Mouse (Mus musculus) gastrocnemius, postnatal 36 days (tissue): ENCODE data around the gene Prpf40b. TPM values are rescaled to one million over a fixed set of nuclear protein-coding genes. Genes with fewer than 3 reads are reported as not detected.
"Not testable (repeated sequence)": the region's sequence is repeated elsewhere in the genome, so short reads cannot be mapped to it uniquely, and the experiment has no call there.

ENCODE experiments used
- DNase-seq, 2 experiments: peaks; one replicate each; pipeline ENCODE4 v3.0.0; 2022
- intact Hi-C: fragments of 180-260 bp; cut with DNase I; formaldehyde crosslinking; loops from one replicate; pipeline ENCODE4 v1.15.1; 2025
- long read RNA-seq, 2 experiments: library from polyadenylated mRNA; stranded (forward); transcript quantifications; one replicate each; pipeline ENCODE4 v2.0.0; 2021
- total RNA-seq, 2 experiments: library from RNA; stranded (reverse); gene quantifications; 2 replicates each; pipeline ENCODE4 v1.2.3; 2021

Gene Prpf40b
- 10 to 100 TPM; 21.0 to 23.0 TPM for total RNA-seq
- long read RNA-seq, experiment 1, partial matches to known transcripts, result 7 of 13 reads
- long read RNA-seq, experiment 1, other reads (novel, unspliced or antisense), result 6 of 13 reads
- long read RNA-seq, experiment 2, partial matches to known transcripts, result 4 of 14 reads
- long read RNA-seq, experiment 2, other reads (novel, unspliced or antisense), result 10 of 14 reads

GRCm38 (mm10) chr15:99294813-99295374, at the start of gene Prpf40b:
TSS of gene Prpf40b (plus strand) at chr15:99295087.
- intact Hi-C loops, result no loop called here

DNA sequence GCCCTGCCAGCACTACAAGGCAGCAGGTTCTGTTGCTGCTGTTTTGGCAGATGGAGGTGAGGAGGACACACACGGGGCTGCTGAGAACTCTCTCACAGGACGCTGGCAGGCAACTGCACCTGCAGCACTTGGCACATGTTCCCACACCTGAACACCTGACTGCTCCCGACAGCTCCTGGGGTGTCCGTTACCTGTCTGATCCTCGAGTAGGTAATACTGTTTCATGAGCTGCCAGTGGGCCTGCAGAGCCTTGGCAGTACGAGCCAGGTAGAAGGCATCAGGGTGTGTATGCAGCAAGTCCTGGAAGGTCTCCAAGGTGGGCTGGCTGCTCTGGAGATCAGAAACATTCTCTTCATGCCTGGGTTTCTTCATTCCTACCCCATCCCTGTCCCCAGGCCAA, 48.2 kb upstream of the Prpf40b start:
- DNase-seq, result not testable (repeated sequence)

More at GRCm38 (mm10) chr15:99294813-99295374, at the start of gene Prpf40b:
- peak; percentile 91 to 95 for DNase-seq

DNA sequence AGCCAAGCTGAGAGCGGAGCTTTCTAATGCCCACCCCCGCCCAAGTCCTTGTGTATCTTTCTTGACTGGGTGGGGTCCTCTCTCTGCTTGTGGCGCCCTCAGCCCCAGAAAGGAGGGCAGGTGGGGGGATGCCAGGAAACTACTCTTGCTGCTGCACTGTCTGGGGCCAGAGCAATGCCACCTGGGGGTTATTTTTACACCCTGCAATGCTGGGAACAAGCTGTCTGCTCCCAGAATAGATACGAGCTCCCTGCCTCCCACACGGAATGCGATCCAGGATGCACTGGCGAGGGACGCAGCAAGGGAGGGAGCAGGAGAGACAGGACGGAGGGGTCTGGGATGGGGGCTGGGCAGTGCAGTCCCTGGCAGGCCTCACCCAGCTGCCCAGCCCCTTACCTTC, 45.9 kb upstream of the Prpf40b start:
- intact Hi-C loops, result no loop called here
- peak in 1 of 2 experiments; percentile 51 for DNase-seq

More for the DNA sequence above, 48.2 kb upstream of the Prpf40b start:
- intact Hi-C loops, result not testable (repeated sequence)

DNA sequence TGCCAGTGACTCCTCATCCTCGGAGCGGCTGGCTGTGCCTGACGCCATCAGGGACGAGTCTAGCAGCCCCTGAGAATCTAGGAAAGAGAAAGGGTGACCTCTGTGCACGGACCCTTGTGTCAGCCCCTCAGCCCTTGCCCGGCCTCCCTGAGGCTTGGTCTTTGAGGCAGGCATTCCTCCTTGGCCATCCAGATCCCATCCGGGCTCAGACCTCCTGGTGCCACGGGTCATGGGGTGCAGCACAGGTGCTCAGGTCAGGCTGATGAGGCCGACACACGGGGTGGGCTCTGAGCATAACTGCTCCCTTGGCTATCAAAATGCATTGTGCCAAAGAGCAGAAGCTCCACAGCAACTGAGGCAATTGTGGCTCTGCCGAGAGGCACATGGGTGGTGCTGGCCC, 44.9 kb upstream of the Prpf40b start:
- intact Hi-C loops, result no loop called here
- DNase-seq, result no peak

GRCm38 (mm10) chr15:99251111-99251510, 43.8 kb upstream of the Prpf40b start:
- intact Hi-C loops, DNase-seq: not testable (repeated sequence)

- intact Hi-C loops, result no loop called here
- peak; percentile 97 for DNase-seq
Observed at GRCm38 (mm10) chr15:99251626-99252380, 43.1 kb upstream of the Prpf40b start, which contains the start of gene Mcrs1. TSS of gene Mcrs1 (minus strand) at chr15:99251961.

- intact Hi-C loops, result no loop called here
- peak in 1 of 2 experiments; percentile 56 for DNase-seq
Observed at GRCm38 (mm10) chr15:99252381-99253174, 42.3 kb upstream of the Prpf40b start.

DNA sequence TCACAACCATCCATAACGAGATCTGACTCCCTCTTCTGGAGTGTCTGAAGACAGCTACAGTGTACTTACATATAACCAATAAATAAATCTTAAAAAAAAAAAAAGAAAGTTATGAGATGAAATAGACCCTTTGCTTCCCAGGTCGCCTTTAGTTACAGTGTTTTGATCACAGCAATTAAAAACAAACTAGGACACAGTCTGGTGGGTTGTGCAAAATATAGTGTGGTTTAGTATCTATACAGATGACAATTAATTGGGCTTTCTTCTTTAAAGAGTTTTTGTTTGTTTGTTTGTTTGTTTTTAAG, 41.8 kb upstream of the Prpf40b start:
- DNase-seq, intact Hi-C loops: not testable (repeated sequence)

DNA sequence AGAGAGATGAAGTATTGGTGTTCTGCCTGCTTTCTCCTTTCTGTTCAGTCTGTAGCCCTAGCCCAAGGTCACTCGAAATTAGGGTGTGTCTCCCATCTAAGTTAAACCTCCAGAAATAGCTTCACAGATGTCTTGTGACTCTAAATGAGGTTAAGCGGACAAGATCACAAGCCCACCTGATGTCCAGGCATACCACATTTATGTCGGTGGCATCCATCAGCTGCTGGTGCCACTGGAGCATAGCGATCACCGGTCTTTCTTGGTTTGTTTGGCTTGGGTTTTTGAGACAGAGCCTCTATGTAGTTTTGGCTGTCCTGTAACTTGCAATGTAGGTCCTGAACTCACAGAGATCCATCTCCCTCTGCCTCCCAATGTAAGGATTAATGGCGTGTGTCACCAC, 41.1 kb upstream of the Prpf40b start:
- DNase-seq, result no peak
- intact Hi-C loops, result no loop called here

DNA sequence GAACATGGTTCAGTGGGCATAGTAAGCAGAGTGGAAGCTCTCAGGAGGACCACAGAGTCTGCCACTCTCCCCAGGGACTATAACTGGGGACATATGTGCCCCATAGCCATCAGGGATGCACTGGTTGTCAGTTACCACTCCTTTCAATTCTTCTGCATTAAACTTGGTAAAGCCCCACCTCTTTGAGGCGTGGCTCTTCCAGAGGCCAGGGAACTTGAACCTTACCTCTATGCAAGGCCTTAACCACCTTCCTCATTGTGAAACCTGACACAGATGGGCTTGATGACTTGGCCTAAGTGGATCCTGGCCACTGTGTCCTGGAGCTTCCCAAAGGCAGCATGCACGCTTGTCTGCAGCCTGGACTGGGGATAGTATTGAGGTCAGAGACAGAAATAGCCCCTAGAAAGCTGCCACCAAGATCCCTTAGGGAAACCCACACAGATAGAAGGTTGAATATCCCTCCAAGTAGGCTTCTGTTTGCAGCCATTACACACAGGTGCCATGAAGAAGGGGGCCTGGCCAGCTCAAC, 40.3 kb upstream of the Prpf40b start:
- no peak for DNase-seq
- intact Hi-C loops, result no loop called here

- intact Hi-C loops, result no loop called here
- DNase-seq, result no peak
Observed at GRCm38 (mm10) chr15:99255241-99255749, 39.6 kb upstream of the Prpf40b start.

DNA sequence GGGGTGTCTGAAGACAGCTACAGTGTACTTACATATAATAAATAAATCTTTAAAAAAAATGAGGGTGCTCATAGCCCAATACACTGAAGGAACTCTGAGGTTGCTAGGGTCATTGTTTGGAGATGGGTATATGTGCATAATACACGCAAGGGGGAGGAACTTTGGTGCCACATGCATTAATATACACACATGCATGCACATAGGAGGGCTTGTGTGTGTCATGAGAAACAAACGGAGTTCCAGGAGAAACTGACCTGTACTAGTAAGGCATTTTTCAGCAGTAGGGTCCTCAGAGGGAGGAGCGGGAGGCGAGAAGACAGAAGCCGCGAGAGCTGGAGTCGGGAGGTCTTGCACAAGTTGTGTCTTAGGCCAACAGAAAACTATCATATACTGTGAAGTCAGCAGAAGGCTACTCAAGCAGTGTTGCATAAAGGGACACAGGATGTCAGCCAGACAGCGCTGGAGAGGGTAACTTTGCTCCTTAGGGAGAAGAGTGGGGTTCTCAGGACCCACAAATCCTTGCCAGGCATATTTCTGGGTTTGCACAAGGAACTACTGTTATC, 35.6 kb upstream of the Prpf40b start:
- intact Hi-C loops, result no loop called here
- no peak for DNase-seq

- DNase-seq, result peak; percentile 49 to 73
- intact Hi-C loops, result no loop called here
Observed at GRCm38 (mm10) chr15:99259730-99260252, 35.1 kb upstream of the Prpf40b start.

DNA sequence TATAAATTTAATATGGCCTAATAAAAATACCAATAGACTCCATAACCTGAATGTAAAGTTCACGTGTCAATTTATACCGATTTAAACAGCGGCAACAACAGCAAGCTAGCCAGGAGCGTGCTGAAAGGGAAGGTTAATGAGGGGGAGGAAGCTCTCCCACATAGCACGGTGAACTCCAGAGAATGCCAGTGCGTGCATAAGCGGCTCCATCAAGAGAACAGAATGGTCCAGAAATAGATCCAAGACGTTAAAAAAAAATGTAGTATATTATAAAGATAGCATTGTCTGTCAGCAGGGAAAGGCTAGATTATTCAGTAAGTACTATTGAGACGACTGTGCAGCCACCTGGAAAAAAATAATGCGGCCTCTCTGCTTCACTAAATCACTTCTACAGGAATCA, 32.2 kb upstream of the Prpf40b start:
- intact Hi-C loops, result no loop called here

GRCm38 (mm10) chr15:99264363-99264762, 30.5 kb upstream of the Prpf40b start:
- DNase-seq, result no peak
- intact Hi-C loops, result loop anchor here (2.0 kb wide), 1 partner anchor 50 kb away; no protein-coding TSS in a partner anchor

More for the DNA sequence above, 32.2 kb upstream of the Prpf40b start:
- no peak for DNase-seq

GRCm38 (mm10) chr15:99265679-99266078, 29.2 kb upstream of the Prpf40b start:
- peak in 1 of 2 experiments; percentile 52 for DNase-seq
- intact Hi-C loops, result loop anchor here (2.0 kb wide), 1 partner anchor 51 kb away; no protein-coding TSS in a partner anchor

GRCm38 (mm10) chr15:99276095-99276494, 18.8 kb upstream of the Prpf40b start:
- DNase-seq, result no peak
- intact Hi-C loops, result loop anchor here (10.0 kb wide), 1 partner anchor 231 kb away; no protein-coding TSS in a partner anchor

DNA sequence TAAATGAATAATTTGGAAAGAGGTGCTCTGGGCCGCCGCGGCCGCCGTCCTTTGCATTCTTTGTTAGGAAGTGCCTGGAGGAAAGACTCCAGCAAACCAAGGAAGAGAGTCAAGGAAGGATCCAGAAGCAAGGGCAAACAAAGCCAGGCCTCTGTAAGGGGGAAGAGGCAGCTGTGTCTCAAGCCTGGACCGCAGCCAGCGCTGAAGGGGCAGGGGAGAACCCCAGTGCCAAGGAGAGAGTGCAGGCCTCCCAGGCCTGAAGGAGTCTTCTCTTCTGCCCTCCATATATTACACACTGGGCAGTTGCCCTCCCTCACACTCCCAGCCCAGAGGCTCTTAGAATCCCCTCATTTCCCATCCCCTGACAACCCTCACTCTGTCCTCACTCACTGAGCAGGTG, 16.6 kb upstream of the Prpf40b start:
- no peak for DNase-seq
- intact Hi-C loops, result loop anchor here (10.0 kb wide), 1 partner anchor 233 kb away; no protein-coding TSS in a partner anchor

DNA sequence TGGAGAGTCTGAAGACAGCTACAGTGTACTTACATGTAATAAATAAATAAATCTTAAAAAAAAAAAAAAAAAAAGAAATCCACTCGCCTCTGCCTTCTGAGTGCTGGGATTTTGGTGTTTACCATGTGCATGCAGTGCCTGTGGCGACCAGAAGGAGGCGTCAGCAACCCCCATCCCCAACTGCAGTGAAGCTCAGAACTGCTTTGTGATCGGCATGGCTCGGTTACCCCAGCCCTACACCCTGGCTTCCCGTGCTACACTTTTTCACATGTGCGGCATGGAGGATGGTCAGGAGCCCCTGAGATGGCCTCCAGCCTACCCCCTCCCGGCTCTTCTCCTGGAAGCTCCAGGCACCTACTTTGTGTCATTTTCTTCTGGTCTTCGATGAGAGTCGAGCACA, 11.4 kb upstream of the Prpf40b start:
- intact Hi-C loops, result no loop called here
- no peak for DNase-seq
